Mouse (Mus musculus): ENCODE data around the gene Stard13. TPM values are rescaled to one million over a fixed set of nuclear protein-coding genes. Genes with fewer than 3 reads are reported as not detected.

Stard13 gene
- polyA plus RNA-seq, 1 experiment from 2014 or later = 3.4 TPM

- WGBS = 81% methylated on average over 5 of the region's 5 CpGs
- peaks cover 31% of the 10 kb centered on the region for H3K4me1 ChIP-seq (replicated peaks)
- H3K27me3 ChIP-seq (ENCODE audit: insufficient read depth, poor library complexity, severe bottlenecking) = no peaks in the 10 kb centered on the region
- H3K27ac ChIP-seq = no peak overlapping the region
- no peaks in the 10 kb centered on the region for H3K9me3 ChIP-seq
- no peak for DNase-seq (ENCODE audit: low spot score)
- no peaks in the 10 kb centered on the region for H3K36me3 ChIP-seq
- H3K4me3 ChIP-seq = no peak overlapping the region
Measured at GRCm38 (mm10) chr5:151145807-151146206, 87.8 kb downstream of the Stard13 start.

DNA sequence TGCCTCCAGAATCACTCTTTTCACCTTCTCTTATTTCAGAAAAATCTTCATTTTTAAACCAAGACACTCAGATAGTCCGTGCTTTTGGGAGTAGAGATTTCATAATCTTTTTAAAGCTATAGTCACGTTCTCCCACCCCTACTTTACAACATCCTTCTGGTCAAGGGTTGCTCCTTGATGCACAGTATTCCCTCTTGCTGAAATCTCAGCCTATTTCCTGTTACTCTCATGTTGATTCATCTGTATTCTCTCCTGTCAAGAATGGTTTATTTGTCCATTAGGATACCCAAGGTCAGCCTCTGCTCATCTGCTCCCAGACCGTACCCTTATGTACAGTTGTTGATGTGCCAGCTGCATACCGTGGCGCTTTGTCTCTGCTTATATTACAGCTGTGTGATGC is 89.7 kb downstream of the Stard13 start:
- WGBS = 83% methylated on average over 5 of the region's 5 CpGs
- no peak for DNase-seq (ENCODE audit: low spot score)
- H3K4me3 ChIP-seq = no peak overlapping the region
- H3K4me1 ChIP-seq (replicated peaks) = peaks cover 31% of the 10 kb centered on the region
- H3K9me3 ChIP-seq = no peaks in the 10 kb centered on the region
- no peaks in the 10 kb centered on the region for H3K36me3 ChIP-seq
- H3K27me3 ChIP-seq (ENCODE audit: insufficient read depth, poor library complexity, severe bottlenecking) = no peaks in the 10 kb centered on the region
- peak overlapping the region; percentile 87 for H3K27ac ChIP-seq

DNA sequence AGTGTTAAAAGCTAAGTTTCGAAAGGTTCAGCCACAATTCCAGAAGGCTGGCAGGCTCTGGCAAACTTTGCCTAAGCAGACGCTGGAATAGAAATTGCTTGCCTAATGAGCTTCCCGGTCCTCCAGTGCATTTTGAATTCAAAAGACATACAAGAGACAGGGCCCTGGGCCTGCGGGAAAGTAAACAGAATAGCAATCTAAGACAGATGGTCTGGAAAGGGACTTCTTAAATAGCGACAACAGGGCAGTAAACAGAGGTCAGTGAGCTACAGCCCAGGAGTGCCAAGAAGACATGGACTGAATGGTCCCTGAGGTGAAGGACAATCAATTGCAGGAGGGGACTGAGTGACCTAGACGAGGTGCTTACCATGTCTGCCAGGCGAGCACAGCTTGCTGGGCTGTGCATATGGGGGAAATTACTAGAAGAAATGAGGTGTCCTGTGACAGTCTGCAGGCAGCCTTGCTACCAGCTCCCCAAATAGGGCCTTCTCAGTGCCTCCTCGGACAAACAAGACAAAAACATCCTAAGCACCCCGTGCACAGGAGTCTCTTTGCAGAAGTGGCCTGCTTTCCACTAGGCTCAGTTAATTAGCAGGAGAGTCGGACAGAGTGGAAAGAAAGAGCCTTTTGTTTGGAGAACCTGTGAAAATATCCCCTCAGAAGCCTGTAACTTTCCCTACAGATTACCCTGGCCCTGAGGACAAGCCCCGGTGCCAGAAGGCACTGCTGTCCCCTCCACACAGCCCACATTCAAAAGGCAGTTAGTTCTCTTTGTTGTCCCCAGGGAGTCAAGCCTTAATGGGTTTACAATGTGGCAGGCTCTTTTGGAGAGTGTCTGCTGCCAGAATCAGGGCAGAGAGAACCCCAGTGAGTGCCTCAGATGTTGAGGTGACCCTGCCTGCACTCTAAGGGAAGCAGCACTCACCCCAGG is 90.7 kb downstream of the Stard13 start:
- DNase-seq (ENCODE audit: low spot score) = peak; percentile 50
- peaks cover 31% of the 10 kb centered on the region for H3K4me1 ChIP-seq (replicated peaks)
- 18% methylated on average over 11 of the region's 11 CpGs for WGBS
- peak overlapping the region; percentile 87 for H3K27ac ChIP-seq
- H3K27me3 ChIP-seq (ENCODE audit: insufficient read depth, poor library complexity, severe bottlenecking) = no peaks in the 10 kb centered on the region
- no peaks in the 10 kb centered on the region for H3K36me3 ChIP-seq
- H3K9me3 ChIP-seq = no peaks in the 10 kb centered on the region
- no peak overlapping the region for H3K4me3 ChIP-seq

GRCm38 (mm10) chr5:151142241-151142640 is 91.4 kb downstream of the Stard13 start:
- 55% methylated on average over 5 of the region's 5 CpGs for WGBS
- H3K27me3 ChIP-seq (ENCODE audit: insufficient read depth, poor library complexity, severe bottlenecking) = no peaks in the 10 kb centered on the region
- no peaks in the 10 kb centered on the region for H3K36me3 ChIP-seq
- H3K27ac ChIP-seq = peak overlapping the region; percentile 87
- no peak overlapping the region for H3K4me3 ChIP-seq
- no peak for DNase-seq (ENCODE audit: low spot score)
- peaks cover 31% of the 10 kb centered on the region for H3K4me1 ChIP-seq (replicated peaks)
- no peaks in the 10 kb centered on the region for H3K9me3 ChIP-seq

DNA sequence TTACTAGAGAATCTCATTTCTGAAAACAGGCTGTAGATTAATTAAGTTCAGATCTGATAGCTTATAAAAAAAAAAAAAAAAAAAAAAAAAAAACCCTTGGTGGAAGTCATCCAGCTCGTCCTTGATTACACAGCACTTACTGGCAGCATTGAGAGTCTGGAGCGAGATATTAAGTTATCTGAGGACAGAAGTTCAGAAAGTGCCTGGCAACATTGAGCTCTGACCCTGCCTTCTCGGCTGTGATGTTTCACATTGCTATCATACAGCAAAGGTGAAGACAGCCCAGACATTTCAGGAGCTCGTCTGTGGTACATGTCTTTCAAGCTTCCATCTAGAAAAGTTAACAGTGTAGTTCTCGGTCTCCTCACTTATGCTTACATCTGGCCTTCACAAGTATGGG is 95.7 kb downstream of the Stard13 start:
- Histone ChIP-seq H3K4me1 (replicated peaks) (peaks cover 15% of the 10 kb centered on the region), H3K36me3 (no peaks in the 10 kb centered on the region), H3K27me3 (ENCODE audit: insufficient read depth, poor library complexity, severe bottlenecking) (no peaks in the 10 kb centered on the region), H3K4me3 (no peak overlapping the region), H3K27ac (no peak overlapping the region), H3K9me3 (no peaks in the 10 kb centered on the region)
- 90% methylated on average over 5 of the region's 5 CpGs for WGBS
- no peak for DNase-seq (ENCODE audit: low spot score)

GRCm38 (mm10) chr5:151137311-151137710 is 96.3 kb downstream of the Stard13 start:
- no peak overlapping the region for H3K27ac ChIP-seq
- H3K27me3 ChIP-seq (ENCODE audit: insufficient read depth, poor library complexity, severe bottlenecking) = no peaks in the 10 kb centered on the region
- no peaks in the 10 kb centered on the region for H3K9me3 ChIP-seq
- peaks cover 9% of the 10 kb centered on the region for H3K4me1 ChIP-seq (replicated peaks)
- H3K4me3 ChIP-seq = no peak overlapping the region
- no peaks in the 10 kb centered on the region for H3K36me3 ChIP-seq
- no peak for DNase-seq (ENCODE audit: low spot score)
- 87% methylated on average over 4 of the region's 4 CpGs for WGBS

DNA sequence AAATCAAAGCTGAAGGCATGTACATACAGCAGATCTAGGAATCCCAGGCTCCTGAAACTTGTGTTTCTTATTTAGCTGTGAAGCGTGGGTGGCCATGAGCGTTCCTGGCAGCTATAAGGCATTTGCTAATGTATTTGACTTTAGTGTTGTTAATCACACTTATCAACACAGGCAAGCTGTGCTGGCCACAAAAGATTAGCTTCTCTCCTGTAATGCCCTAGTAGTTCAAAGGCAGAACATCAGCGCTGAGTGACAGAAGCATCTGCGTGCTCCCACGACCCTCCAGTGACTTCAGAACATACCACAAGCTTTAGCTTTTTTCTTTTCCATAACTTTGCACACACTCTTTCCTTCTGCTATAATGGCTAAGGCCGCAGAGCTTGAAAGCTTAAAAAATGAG is 97.7 kb downstream of the Stard13 start:
- H3K9me3 ChIP-seq = no peaks in the 10 kb centered on the region
- H3K27ac ChIP-seq = no peak overlapping the region
- H3K27me3 ChIP-seq (ENCODE audit: insufficient read depth, poor library complexity, severe bottlenecking) = no peaks in the 10 kb centered on the region
- DNase-seq (ENCODE audit: low spot score) = no peak
- 81% methylated on average over 6 of the region's 6 CpGs for WGBS
- H3K36me3 ChIP-seq = no peaks in the 10 kb centered on the region
- no peak overlapping the region for H3K4me3 ChIP-seq
- no peaks in the 10 kb centered on the region for H3K4me1 ChIP-seq (replicated peaks)

DNA sequence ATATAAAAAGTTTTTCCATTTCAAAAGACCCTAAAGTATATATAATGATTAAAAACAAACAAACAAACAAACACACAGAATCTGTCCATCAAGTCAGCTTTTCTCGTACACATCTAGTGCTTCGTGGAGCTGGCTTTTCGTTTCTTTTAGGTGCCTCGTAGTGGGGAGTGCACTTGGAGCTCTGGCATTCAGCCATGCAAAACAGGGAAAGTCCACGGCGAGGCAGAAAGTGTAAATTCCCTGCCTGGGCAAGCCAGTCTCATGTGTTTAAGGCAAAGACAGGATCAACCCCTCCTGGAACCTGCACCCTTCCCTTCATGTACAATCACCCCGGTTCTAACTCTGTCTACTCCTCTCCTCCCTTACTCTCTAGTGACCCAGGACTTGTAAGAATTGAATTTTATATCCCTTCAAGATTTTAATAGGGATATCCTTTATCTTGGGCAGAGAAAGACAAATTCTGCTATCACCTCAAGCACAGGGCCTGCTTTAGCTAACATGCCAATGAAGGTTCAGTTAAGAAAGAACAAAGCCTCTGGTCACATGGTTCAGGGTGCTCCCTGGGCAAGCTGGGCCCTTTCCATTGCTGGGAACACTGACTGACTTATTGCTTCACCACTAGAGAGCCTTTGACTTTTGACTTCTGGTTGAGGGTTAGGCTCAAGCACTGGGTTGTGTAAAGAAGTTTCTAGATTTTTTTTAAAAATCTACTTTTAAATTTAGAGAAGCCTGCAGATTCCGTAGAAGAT is 98.4 kb downstream of the Stard13 start:
- WGBS = 89% methylated on average over 8 of the region's 8 CpGs
- Histone ChIP-seq H3K4me3 (no peak overlapping the region), H3K4me1 (replicated peaks) (no peaks in the 10 kb centered on the region), H3K27ac (no peak overlapping the region), H3K27me3 (ENCODE audit: insufficient read depth, poor library complexity, severe bottlenecking) (no peaks in the 10 kb centered on the region), H3K36me3 (no peaks in the 10 kb centered on the region), H3K9me3 (no peaks in the 10 kb centered on the region)
- DNase-seq (ENCODE audit: low spot score) = no peak

DNA sequence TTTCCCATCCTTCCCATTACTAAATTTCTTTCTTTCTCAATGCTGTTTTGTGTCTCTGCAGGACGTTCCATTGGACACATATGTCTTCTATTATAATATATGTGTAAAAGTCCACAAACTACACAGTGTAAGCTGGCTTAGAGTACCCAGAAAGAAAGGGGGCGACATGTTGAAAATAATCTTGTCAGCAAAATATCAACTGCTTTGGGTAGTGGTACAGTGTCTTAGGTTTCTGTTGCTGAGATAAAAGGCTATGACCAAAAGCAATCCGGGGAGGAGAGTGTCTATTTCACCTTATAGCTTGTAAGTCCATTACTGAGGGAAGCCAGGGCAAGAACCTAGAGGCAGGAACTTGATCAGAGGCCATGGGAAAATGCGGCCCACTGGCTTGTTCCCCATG is 99.4 kb downstream of the Stard13 start:
- H3K4me1 ChIP-seq (replicated peaks) = no peaks in the 10 kb centered on the region
- no peaks in the 10 kb centered on the region for H3K27me3 ChIP-seq (ENCODE audit: insufficient read depth, poor library complexity, severe bottlenecking)
- 90% methylated on average over 4 of the region's 4 CpGs for WGBS
- no peaks in the 10 kb centered on the region for H3K36me3 ChIP-seq
- DNase-seq (ENCODE audit: low spot score) = no peak
- H3K4me3 ChIP-seq = no peak overlapping the region
- H3K9me3 ChIP-seq = no peaks in the 10 kb centered on the region
- H3K27ac ChIP-seq = no peak overlapping the region

DNA sequence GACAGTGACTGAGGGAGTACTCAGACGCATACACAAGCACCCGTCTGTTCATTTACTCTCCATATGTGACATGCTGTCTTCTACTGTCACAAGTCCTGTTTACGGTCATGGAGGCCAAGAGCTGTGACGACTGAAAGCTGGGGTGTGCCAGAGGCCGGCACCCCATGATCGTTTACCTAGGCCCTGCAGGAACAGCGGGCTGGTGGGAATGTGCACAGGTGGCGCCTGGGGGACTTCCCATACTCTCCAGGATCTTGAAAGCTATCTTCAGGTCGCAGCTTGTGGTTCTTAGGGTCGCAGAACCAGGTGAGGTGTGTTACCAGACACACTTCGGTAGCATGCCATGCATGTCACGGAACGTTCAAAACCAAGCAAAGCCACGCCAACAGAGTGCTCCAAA is 99.9 kb downstream of the Stard13 start:
- Histone ChIP-seq H3K4me1 (replicated peaks) (no peaks in the 10 kb centered on the region), H3K27ac (no peak overlapping the region), H3K9me3 (no peaks in the 10 kb centered on the region), H3K4me3 (no peak overlapping the region), H3K27me3 (ENCODE audit: insufficient read depth, poor library complexity, severe bottlenecking) (no peaks in the 10 kb centered on the region), H3K36me3 (no peaks in the 10 kb centered on the region)
- DNase-seq (ENCODE audit: low spot score) = no peak
- 93% methylated on average over 14 of the region's 14 CpGs for WGBS

- Histone ChIP-seq H3K36me3 (no peaks in the 10 kb centered on the region), H3K4me1 (replicated peaks) (0 out of 2 replicates have a peak, but pooled peaks cover 7% of the 10 kb centered on the region), H3K27me3 (ENCODE audit: insufficient read depth, poor library complexity, severe bottlenecking) (no peaks in the 10 kb centered on the region), H3K9me3 (no peaks in the 10 kb centered on the region), H3K27ac (no peak overlapping the region), H3K4me3 (no peak overlapping the region)
- no peak for DNase-seq (ENCODE audit: low spot score)
- 73% methylated on average over 2 of the region's 2 CpGs for WGBS
Measured at GRCm38 (mm10) chr5:151129762-151130161, 103.9 kb downstream of the Stard13 start.

DNA sequence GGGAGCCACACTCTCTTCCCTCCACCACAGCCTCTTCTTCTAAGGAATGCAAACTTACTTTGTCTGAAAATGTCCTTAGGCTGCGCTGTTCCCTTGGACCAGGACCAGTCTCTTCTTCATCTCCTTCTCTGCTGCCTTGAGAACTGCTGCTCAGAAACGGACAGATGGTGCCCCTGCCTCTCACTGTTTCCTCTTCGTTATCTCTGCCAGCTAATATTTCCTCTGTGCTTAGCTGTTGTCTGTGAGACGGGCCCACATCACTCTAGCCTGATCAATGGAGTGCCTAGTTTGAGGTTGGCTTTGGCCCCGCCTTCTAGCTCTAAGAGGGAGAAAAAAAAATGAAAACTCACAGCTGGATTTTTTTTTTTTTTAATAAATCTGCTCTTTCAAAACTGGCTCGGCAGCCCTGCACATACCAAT is 106.3 kb downstream of the Stard13 start:
- 0 out of 2 replicates have a peak, but pooled peaks cover 7% of the 10 kb centered on the region for H3K4me1 ChIP-seq (replicated peaks)
- no peak overlapping the region for H3K27ac ChIP-seq
- no peak for DNase-seq (ENCODE audit: low spot score)
- no peaks in the 10 kb centered on the region for H3K36me3 ChIP-seq
- 63% methylated on average over 6 of the region's 6 CpGs for WGBS
- H3K4me3 ChIP-seq = no peak overlapping the region
- no peaks in the 10 kb centered on the region for H3K9me3 ChIP-seq
- no peaks in the 10 kb centered on the region for H3K27me3 ChIP-seq (ENCODE audit: insufficient read depth, poor library complexity, severe bottlenecking)

GRCm38 (mm10) chr5:151126608-151127005 is 107.0 kb downstream of the Stard13 start:
- H3K27me3 ChIP-seq (ENCODE audit: insufficient read depth, poor library complexity, severe bottlenecking) = no peaks in the 10 kb centered on the region
- H3K4me3 ChIP-seq = no peak overlapping the region
- H3K27ac ChIP-seq = no peak overlapping the region
- H3K36me3 ChIP-seq = no peaks in the 10 kb centered on the region
- H3K9me3 ChIP-seq = no peaks in the 10 kb centered on the region
- WGBS = 87% methylated on average over 10 of the region's 10 CpGs
- DNase-seq (ENCODE audit: low spot score) = no peak
- H3K4me1 ChIP-seq (replicated peaks) = 0 out of 2 replicates have a peak, but pooled peaks cover 7% of the 10 kb centered on the region
